Mouse (Mus musculus) lung, embryonic 15.5 days (tissue): Measurements from ENCODE around the gene Jchain. TPM values are rescaled to one million over a fixed set of nuclear protein-coding genes. Genes with fewer than 3 reads are reported as not detected.

Experiments
- ATAC-seq: fragments of 200-750 bp; cut with Nextera tagmentation; 2 replicates; pipeline ENCODE4 v1.8.0; 2017; ENCODE audit warnings: moderate number of reproducible peaks, borderline replicate concordance; ENCODE audit not compliant: low FRiP score, low TSS enrichment; ENCODE audit errors: extremely low read depth
- H3K27ac ChIP-seq: fragments of 300-500 bp; sonication (generic); 2 replicates; pipeline ENCODE4 v1.5.1; 2015; ENCODE audit warnings: moderate library complexity, mild to moderate bottlenecking, inconsistent platforms
- H3K27me3 ChIP-seq: fragments of 300-500 bp; sonication (generic); 2 replicates; pipeline ENCODE4 v1.6.1; 2015; ENCODE audit warnings: inconsistent platforms
- H3K36me3 ChIP-seq: fragments of 300-500 bp; sonication (generic); 2 replicates; pipeline ENCODE4 v1.6.1; 2015; ENCODE audit warnings: inconsistent platforms
- H3K4me1 ChIP-seq: fragments of 300-500 bp; sonication (generic); 2 replicates; pipeline ENCODE4 v1.6.1; 2015; ENCODE audit warnings: inconsistent platforms
- H3K4me2 ChIP-seq: fragments of 300-500 bp; sonication (generic); 2 replicates; pipeline ENCODE4 v1.6.1; 2015; ENCODE audit warnings: inconsistent platforms, mild to moderate bottlenecking, moderate library complexity
- H3K4me3 ChIP-seq: fragments of 300-500 bp; sonication (generic); 2 replicates; pipeline ENCODE4 v1.5.1; 2015; ENCODE audit warnings: mild to moderate bottlenecking, inconsistent platforms
- H3K9ac ChIP-seq: fragments of 300-500 bp; sonication (generic); 2 replicates; pipeline ENCODE4 v1.6.1; 2015; ENCODE audit warnings: inconsistent platforms
- H3K9me3 ChIP-seq: fragments of 300-500 bp; sonication (generic); 2 replicates; pipeline ENCODE4 v1.6.1; 2016; ENCODE audit warnings: inconsistent platforms
- WGBS: fragments of 180-500 bp; shearing (Covaris S2); methylation state at CpG from one replicate; pipeline ENCODE4 v1.1.7; 2015; 5-methylcytosine and 5-hydroxymethylcytosine counted together
- polyA plus RNA-seq: library from polyadenylated mRNA; unstranded; fragments of >200 nt; fragmentation: Nextera tagmentation; extraction: Ambion mirVana; gene quantifications from 2 replicates; pipeline ENCODE4 v1.2.1, GENCODE M21; 2015

Gene Jchain
- polyA plus RNA-seq, 1 experiment from 2014 or later, result not detected

DNA sequence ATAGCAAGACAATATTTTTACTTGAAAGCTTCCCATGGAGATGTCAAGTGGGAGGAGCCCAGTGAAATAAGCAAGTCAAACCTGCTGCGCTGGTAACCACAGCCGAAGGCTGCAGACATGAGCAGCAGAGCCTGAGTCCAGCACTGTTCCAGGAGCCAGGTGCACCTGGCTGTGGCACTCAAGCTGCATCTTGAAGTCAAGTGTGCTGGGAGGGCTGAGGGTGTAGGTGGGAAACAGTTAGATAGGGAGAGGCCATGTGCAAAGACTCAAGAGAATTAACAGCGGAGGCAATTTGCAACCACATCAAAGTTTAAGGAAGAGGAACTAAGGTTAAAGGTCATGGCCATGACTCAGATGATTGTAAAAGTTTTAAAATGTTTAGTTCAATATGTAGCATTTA, 27.9 kb downstream of the Jchain start:
- Histone ChIP-seq H3K9ac (no peak overlapping the region), H3K9me3 (no peaks in the 10 kb centered on the region), H3K4me2 (no peak overlapping the region), H3K4me1 (no peaks in the 10 kb centered on the region), H3K36me3 (no peaks in the 10 kb centered on the region), H3K27ac (no peak overlapping the region), H3K4me3 (no peak overlapping the region), H3K27me3 (no peaks in the 10 kb centered on the region)
- peak; percentile 79; the same call in 1 of the 2 replicates for ATAC-seq
- WGBS, result 69% methylated on average over 3 of the region's 3 CpGs

DNA sequence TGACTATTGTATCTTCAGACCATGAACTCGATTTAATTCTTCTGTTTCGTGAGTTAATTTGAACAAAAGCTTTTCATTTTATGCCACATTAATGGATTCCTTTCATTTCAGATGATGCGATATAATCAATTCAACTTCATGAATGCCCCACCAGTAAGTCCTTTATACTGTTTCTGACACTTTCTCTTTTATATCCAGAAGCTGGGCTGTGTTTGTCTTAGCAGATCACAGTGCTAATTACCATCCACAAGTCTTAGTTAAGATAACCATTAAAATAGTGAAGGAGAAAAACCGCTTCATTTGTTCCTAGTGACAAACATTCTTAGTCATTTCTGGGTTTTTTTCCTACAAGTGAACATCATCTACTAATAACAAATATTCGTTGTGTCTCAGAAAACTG, 36.6 kb downstream of the Jchain start:
- ATAC-seq, result no peak

DNA sequence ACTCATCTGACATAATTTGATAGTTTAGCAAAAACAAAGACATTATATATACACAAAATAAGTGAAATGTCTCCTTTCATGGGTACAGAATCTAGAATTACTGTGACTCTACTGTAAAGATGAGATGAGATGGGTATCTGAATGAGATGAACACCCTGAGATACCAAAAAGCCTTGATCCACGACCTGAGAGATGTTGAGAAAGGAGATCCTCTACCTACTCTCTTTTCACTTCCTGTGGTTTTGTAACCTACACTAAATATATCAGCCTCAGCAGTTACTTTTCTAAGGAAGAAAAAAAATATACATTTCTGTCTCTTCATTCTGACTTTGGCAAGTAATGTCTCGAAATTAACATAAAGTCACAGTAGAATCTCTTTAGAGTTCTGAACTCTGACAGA, 38.7 kb downstream of the Jchain start:
- Histone ChIP-seq H3K9ac (no peak overlapping the region), H3K4me2 (no peak overlapping the region), H3K4me1 (no peaks in the 10 kb centered on the region), H3K36me3 (no peaks in the 10 kb centered on the region), H3K27me3 (no peaks in the 10 kb centered on the region), H3K4me3 (no peak overlapping the region), H3K27ac (no peak overlapping the region), H3K9me3 (no peaks in the 10 kb centered on the region)
- ATAC-seq, result no peak
- WGBS, result 59% methylated on average over 2 of the region's 2 CpGs

More for the DNA sequence above, 36.6 kb downstream of the Jchain start:
- H3K4me1 ChIP-seq, result no peaks in the 10 kb centered on the region
- H3K27me3 ChIP-seq, result no peaks in the 10 kb centered on the region
- WGBS, result 81% methylated on average over 5 of the region's 5 CpGs
- no peak overlapping the region for H3K9ac ChIP-seq
- H3K4me3 ChIP-seq, result no peak overlapping the region
- no peak overlapping the region for H3K4me2 ChIP-seq
- H3K9me3 ChIP-seq, result no peaks in the 10 kb centered on the region
- no peaks in the 10 kb centered on the region for H3K36me3 ChIP-seq
- no peak overlapping the region for H3K27ac ChIP-seq

DNA sequence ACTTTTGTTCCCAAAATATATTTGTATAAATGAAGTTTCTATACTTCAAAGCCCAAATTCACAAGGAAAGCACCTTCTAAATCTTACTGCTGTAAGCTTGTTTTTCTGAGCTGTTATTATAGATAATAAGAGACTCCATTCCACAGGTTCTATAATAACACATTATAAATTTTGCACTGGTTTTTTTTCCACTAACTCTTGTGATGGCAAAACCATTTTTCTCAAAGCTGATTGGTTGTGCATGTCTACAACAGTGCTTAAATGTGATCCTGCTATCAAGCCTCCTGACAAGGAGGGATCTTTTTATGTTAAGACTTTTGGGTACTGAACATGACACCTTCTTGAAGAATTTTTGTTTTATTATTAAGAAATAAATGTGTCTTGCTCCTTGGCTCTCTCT, 40.0 kb downstream of the Jchain start, which contains the start of gene Enam:
Enam (plus strand) TSS at position 301 of the 400 bp plus-strand sequence.
- Histone ChIP-seq H3K9me3 (no peaks in the 10 kb centered on the region), H3K27me3 (no peaks in the 10 kb centered on the region), H3K4me3 (no peak within 1 kb of the TSS), H3K36me3 (no peaks in the 10 kb centered on the region), H3K4me1 (no peaks in the 10 kb centered on the region), H3K9ac (no peak within 1 kb of the TSS), H3K4me2 (no peak within 1 kb of the TSS), H3K27ac (no peak within 1 kb of the TSS)
- ATAC-seq, result no peak

Other genes with a start within 250 kb of the Jchain start
- not detected in 2 replicates for gene Prol1, start 210.6 kb downstream of the Jchain start, polyA plus RNA-seq
- gene Amtn, start 151.8 kb downstream of the Jchain start, polyA plus RNA-seq, result not detected in 2 replicates
- not detected in 2 replicates for gene Ambn, start 71.9 kb downstream of the Jchain start, polyA plus RNA-seq
- gene Enam, start 39.9 kb downstream of the Jchain start, polyA plus RNA-seq, result not detected in 2 replicates
- gene Utp3, start 26.6 kb upstream of the Jchain start, polyA plus RNA-seq, result 65.3 and 66.7 TPM in 2 replicates
- gene Rufy3, start 37.1 kb upstream of the Jchain start, polyA plus RNA-seq, result 9.9 and 11.2 TPM in 2 replicates
- 59.4 and 62.5 TPM in 2 replicates for gene Grsf1, start 148.3 kb upstream of the Jchain start, polyA plus RNA-seq
- gene Mob1b, start 193.0 kb upstream of the Jchain start, polyA plus RNA-seq, result 10.6 and 11.9 TPM in 2 replicates
- 51.5 and 52.4 TPM in 2 replicates for gene Dck, start 237.1 kb upstream of the Jchain start, polyA plus RNA-seq